Mouse (Mus musculus) kidney, adult 2 months (tissue): ENCODE data around the gene Zfp335.

Experiments used
- CTCF ChIP-seq: fragments of 200-500 bp; conservative IDR thresholded peaks from 2 replicates; pipeline ENCODE4 v1.5.1; 2011; ENCODE audit warnings: low read depth, mild to moderate bottlenecking, control low read depth, low read length, moderate library complexity, mixed read lengths; ENCODE audit not compliant: insufficient read depth, insufficient read length
- POLR2A ChIP-seq: fragments of 200-500 bp; IDR thresholded peaks from one replicate; pipeline ENCODE4 v1.6.1; 2011; ENCODE audit warnings: low read depth, low read length, control low read depth

DNA sequence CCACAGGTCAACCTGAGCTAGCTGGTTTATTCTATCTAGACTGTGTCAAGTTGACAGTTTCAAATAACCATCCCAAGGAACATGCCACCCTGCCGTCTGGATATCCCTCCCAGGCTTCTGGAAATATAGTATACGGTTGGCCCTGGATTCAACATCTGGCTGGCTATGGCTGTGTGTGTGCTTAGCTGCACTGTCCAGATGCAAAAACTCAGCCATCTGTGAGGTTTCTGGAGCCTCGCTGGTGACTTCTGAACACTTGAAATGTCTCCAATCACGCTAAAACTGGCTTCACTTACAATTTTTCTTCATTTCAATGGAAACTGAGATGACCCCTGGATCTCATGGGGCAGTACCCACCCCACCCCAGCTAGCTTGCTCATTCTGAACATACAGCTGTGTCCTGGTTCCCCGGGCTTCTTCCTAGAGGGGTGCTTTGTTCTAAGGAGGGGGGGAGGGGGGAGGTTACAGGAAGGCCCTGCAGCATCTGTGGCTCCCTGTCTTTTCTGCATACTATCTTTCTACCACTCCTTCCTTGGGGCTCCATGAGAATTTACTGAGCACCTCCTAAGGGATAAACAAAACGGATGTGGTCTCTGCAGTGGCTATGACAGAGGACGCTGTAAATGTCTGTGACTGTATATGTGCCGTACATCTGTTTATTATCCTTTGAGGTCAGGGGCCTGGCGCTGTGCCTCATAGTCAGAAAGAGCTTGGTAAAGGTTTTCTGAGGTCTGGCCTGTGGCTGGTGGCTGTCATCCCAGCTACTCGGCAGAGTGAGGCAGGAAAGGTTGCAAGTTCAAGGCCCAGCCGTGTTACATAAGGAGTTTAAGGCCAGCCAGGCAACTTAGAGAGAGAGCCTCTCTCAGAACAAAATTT, 19.4 kb upstream of the Zfp335 start:
- TF ChIP-seq CTCF (no peak), POLR2A (no peak)
